Mouse (Mus musculus) heart, embryonic 10.5 days (tissue): ENCODE results near the gene Irs4. TPM values are rescaled to one million over a fixed set of nuclear protein-coding genes. Genes with fewer than 3 reads are reported as not detected.

Experiments used
- DNase-seq: peaks from one replicate; pipeline ENCODE4 v3.0.0-alpha.2; 2017; ENCODE audit warnings: low spot score
- H3K27ac ChIP-seq: fragments of 300-500 bp; sonication (generic); 2 replicates; pipeline ENCODE4 v1.5.1; 2016; ENCODE audit warnings: mild to moderate bottlenecking
- H3K27me3 ChIP-seq: fragments of 300-500 bp; sonication (generic); 2 replicates; pipeline ENCODE4 v1.6.1; 2016; ENCODE audit warnings: mild to moderate bottlenecking; ENCODE audit not compliant: poor library complexity, insufficient read depth, severe bottlenecking
- H3K36me3 ChIP-seq: fragments of 300-500 bp; sonication (generic); 2 replicates; pipeline ENCODE4 v1.6.1; 2016; ENCODE audit warnings: mild to moderate bottlenecking, moderate library complexity
- H3K4me1 ChIP-seq: fragments of 300-500 bp; sonication (generic); 2 replicates; pipeline ENCODE4 v1.6.1; 2016; ENCODE audit warnings: mild to moderate bottlenecking
- H3K4me3 ChIP-seq: fragments of 300-500 bp; sonication (generic); 2 replicates; pipeline ENCODE4 v1.5.1; 2016; ENCODE audit warnings: mild to moderate bottlenecking, moderate library complexity
- H3K9me3 ChIP-seq: fragments of 300-500 bp; sonication (generic); 2 replicates; pipeline ENCODE4 v1.6.1; 2016; ENCODE audit warnings: mild to moderate bottlenecking, moderate library complexity
- WGBS: fragments of 180-500 bp; shearing (Covaris S2); methylation state at CpG from one replicate; pipeline ENCODE4 v1.1.7; 2016; 5-methylcytosine and 5-hydroxymethylcytosine counted together
- polyA plus RNA-seq: library from polyadenylated mRNA; unstranded; fragments of >200 nt; fragmentation: Nextera tagmentation; extraction: Ambion mirVana; gene quantifications from 2 replicates; pipeline ENCODE4 v1.2.1, GENCODE M21; 2016

Irs4 gene
- polyA plus RNA-seq = 0.10 and 0.46 TPM in 2 replicates

GRCm38 (mm10) chrX:141724937-141725918 lies at the start of gene Irs4:
Gene Irs4 (minus strand): TSS chrX:141725263.
- no peaks in the 10 kb centered on the region for H3K9me3 ChIP-seq
- H3K4me1 ChIP-seq = no peaks in the 10 kb centered on the region
- peaks cover 69% of the 10 kb centered on the region for H3K27me3 ChIP-seq
- peak; percentile 70 for DNase-seq
- H3K36me3 ChIP-seq = no peaks in the 10 kb centered on the region
- no peak within 1 kb of the TSS for H3K27ac ChIP-seq
- WGBS = 16% methylated on average over 51 of the region's 51 CpGs
- peak within 1 kb of the TSS; percentile 58 for H3K4me3 ChIP-seq

- Histone ChIP-seq H3K27me3 (no peaks in the 10 kb centered on the region), H3K36me3 (no peaks in the 10 kb centered on the region), H3K27ac (no peak overlapping the region), H3K9me3 (no peaks in the 10 kb centered on the region), H3K4me3 (no peak overlapping the region), H3K4me1 (no peaks in the 10 kb centered on the region)
- 59% methylated on average over 2 of the region's 2 CpGs for WGBS
- DNase-seq = no peak
These were observed 25.3 kb upstream of the Irs4 start for GRCm38 (mm10) chrX:141750360-141750759.

- Histone ChIP-seq H3K4me1 (no peaks in the 10 kb centered on the region), H3K27ac (no peak overlapping the region), H3K4me3 (no peak overlapping the region), H3K27me3 (peaks cover 25% of the 10 kb centered on the region), H3K9me3 (no peaks in the 10 kb centered on the region), H3K36me3 (no peaks in the 10 kb centered on the region)
- DNase-seq = no peak
- 52% methylated on average over 5 of the region's 5 CpGs for WGBS
These were observed 4.5 kb upstream of the Irs4 start for GRCm38 (mm10) chrX:141729570-141729969.

- Histone ChIP-seq H3K27me3 (peaks cover 77% of the 10 kb centered on the region), H3K36me3 (no peaks in the 10 kb centered on the region), H3K27ac (no peak overlapping the region), H3K9me3 (no peaks in the 10 kb centered on the region), H3K4me3 (peak overlapping the region; percentile 58), H3K4me1 (no peaks in the 10 kb centered on the region)
- DNase-seq = no peak
- 19% methylated on average over 52 of the region's 52 CpGs for WGBS
These were observed 622 bp downstream of the Irs4 start for GRCm38 (mm10) chrX:141724391-141724891.

GRCm38 (mm10) chrX:141723936-141724335 lies 1.1 kb downstream of the Irs4 start:
- Histone ChIP-seq H3K36me3 (no peaks in the 10 kb centered on the region), H3K4me1 (no peaks in the 10 kb centered on the region), H3K4me3 (peak overlapping the region; percentile 58), H3K27ac (no peak overlapping the region), H3K9me3 (no peaks in the 10 kb centered on the region), H3K27me3 (peaks cover 77% of the 10 kb centered on the region)
- WGBS = 29% methylated on average over 16 of the region's 16 CpGs
- peak; percentile 74 for DNase-seq

- Histone ChIP-seq H3K4me3 (peak overlapping the region; percentile 55), H3K27ac (no peak overlapping the region), H3K9me3 (no peaks in the 10 kb centered on the region), H3K36me3 (no peaks in the 10 kb centered on the region), H3K27me3 (peaks cover 72% of the 10 kb centered on the region), H3K4me1 (no peaks in the 10 kb centered on the region)
- WGBS = 12% methylated on average over 32 of the region's 33 CpGs
- DNase-seq = no peak
These were observed 3.3 kb downstream of the Irs4 start for GRCm38 (mm10) chrX:141721725-141722124.

Other genes with a start within 250 kb of the Irs4 start
- 31.2 and 49.2 TPM in 2 replicates for gene Col4a5, start 249.9 kb downstream of the Irs4 start, polyA plus RNA-seq
- 0.31 TPM in 1 of 2 replicates, not detected in the other for gene Gm15294, start 150.0 kb upstream of the Irs4 start, polyA plus RNA-seq